Mouse (Mus musculus): ENCODE data around the gene Epb41l4b. TPM values are rescaled to one million over a fixed set of nuclear protein-coding genes. Genes with fewer than 3 reads are reported as not detected.

Epb41l4b gene
- polyA plus RNA-seq, 1 experiment, result not detected

GRCm38 (mm10) chr4:57070640-57071039 lies 72.6 kb downstream of the Epb41l4b start:
- TF ChIP-seq CTCF (IDR thresholded peaks at IDR 0.05; ENCODE audit: low read depth, low read length) (no peak), POLR2A (IDR thresholded peaks at IDR 0.05; ENCODE audit: borderline replicate concordance, low read depth, low read length) (no peak)
- Histone ChIP-seq H3K4me1 (ENCODE audit: control insufficient read depth, insufficient read depth, low read length) (no peaks in the 10 kb centered on the region), H3K27ac (ENCODE audit: insufficient read depth, low read depth, low read length) (no peak overlapping the region), H3K4me3 (ENCODE audit: insufficient read depth, low read length) (no peak overlapping the region)

- Histone ChIP-seq H3K27ac (ENCODE audit: insufficient read depth, low read depth, low read length) (no peak overlapping the region), H3K4me3 (ENCODE audit: insufficient read depth, low read length) (no peak overlapping the region), H3K4me1 (ENCODE audit: control insufficient read depth, insufficient read depth, low read length) (no peaks in the 10 kb centered on the region)
- no peak for TF ChIP-seq CTCF (IDR thresholded peaks at IDR 0.05; ENCODE audit: low read depth, low read length)
- no peak for TF ChIP-seq POLR2A (IDR thresholded peaks at IDR 0.05; ENCODE audit: borderline replicate concordance, low read depth, low read length)
Observed at GRCm38 (mm10) chr4:57068397-57068796, 74.8 kb downstream of the Epb41l4b start.

GRCm38 (mm10) chr4:57067801-57068200 lies 75.4 kb downstream of the Epb41l4b start:
- no peak overlapping the region for H3K27ac ChIP-seq (ENCODE audit: insufficient read depth, low read depth, low read length)
- TF ChIP-seq CTCF (IDR thresholded peaks at IDR 0.05; ENCODE audit: low read depth, low read length) (no peak), POLR2A (IDR thresholded peaks at IDR 0.05; ENCODE audit: borderline replicate concordance, low read depth, low read length) (no peak)
- H3K4me3 ChIP-seq (ENCODE audit: insufficient read depth, low read length), result no peak overlapping the region
- H3K4me1 ChIP-seq (ENCODE audit: control insufficient read depth, insufficient read depth, low read length), result no peaks in the 10 kb centered on the region

- Histone ChIP-seq H3K27ac (ENCODE audit: insufficient read depth, low read depth, low read length) (no peak overlapping the region), H3K4me3 (ENCODE audit: insufficient read depth, low read length) (no peak overlapping the region), H3K4me1 (ENCODE audit: control insufficient read depth, insufficient read depth, low read length) (no peaks in the 10 kb centered on the region)
- no peak for TF ChIP-seq POLR2A (IDR thresholded peaks at IDR 0.05; ENCODE audit: borderline replicate concordance, low read depth, low read length)
- TF ChIP-seq CTCF (IDR thresholded peaks at IDR 0.05; ENCODE audit: low read depth, low read length), result no peak
Observed at GRCm38 (mm10) chr4:57066936-57067335, 76.3 kb downstream of the Epb41l4b start.

- Histone ChIP-seq H3K4me3 (ENCODE audit: insufficient read depth, low read length) (no peak overlapping the region), H3K27ac (ENCODE audit: insufficient read depth, low read depth, low read length) (no peak overlapping the region), H3K4me1 (ENCODE audit: control insufficient read depth, insufficient read depth, low read length) (no peaks in the 10 kb centered on the region)
- no peak for TF ChIP-seq POLR2A (IDR thresholded peaks at IDR 0.05; ENCODE audit: borderline replicate concordance, low read depth, low read length)
- peak; percentile 56 for TF ChIP-seq CTCF (IDR thresholded peaks at IDR 0.05; ENCODE audit: low read depth, low read length)
Observed at GRCm38 (mm10) chr4:57065273-57065672, 78.0 kb downstream of the Epb41l4b start.

- H3K27ac ChIP-seq (ENCODE audit: insufficient read depth, low read depth, low read length), result no peak overlapping the region
- TF ChIP-seq POLR2A (IDR thresholded peaks at IDR 0.05; ENCODE audit: borderline replicate concordance, low read depth, low read length) (no peak), CTCF (IDR thresholded peaks at IDR 0.05; ENCODE audit: low read depth, low read length) (no peak)
Observed at GRCm38 (mm10) chr4:57064830-57065229, 78.4 kb downstream of the Epb41l4b start.

GRCm38 (mm10) chr4:57060319-57060831 lies 82.9 kb downstream of the Epb41l4b start:
- Histone ChIP-seq H3K27ac (ENCODE audit: insufficient read depth, low read depth, low read length) (no peak overlapping the region), H3K4me3 (ENCODE audit: insufficient read depth, low read length) (no peak overlapping the region), H3K4me1 (ENCODE audit: control insufficient read depth, insufficient read depth, low read length) (no peaks in the 10 kb centered on the region)
- no peak for TF ChIP-seq CTCF (IDR thresholded peaks at IDR 0.05; ENCODE audit: low read depth, low read length)
- no peak for TF ChIP-seq POLR2A (IDR thresholded peaks at IDR 0.05; ENCODE audit: borderline replicate concordance, low read depth, low read length)

More at GRCm38 (mm10) chr4:57064830-57065229, 78.4 kb downstream of the Epb41l4b start:
- H3K4me3 ChIP-seq (ENCODE audit: insufficient read depth, low read length), result no peak overlapping the region
- H3K4me1 ChIP-seq (ENCODE audit: control insufficient read depth, insufficient read depth, low read length), result no peaks in the 10 kb centered on the region

- no peak for TF ChIP-seq POLR2A (IDR thresholded peaks at IDR 0.05; ENCODE audit: borderline replicate concordance, low read depth, low read length)
- no peak for TF ChIP-seq CTCF (IDR thresholded peaks at IDR 0.05; ENCODE audit: low read depth, low read length)
- Histone ChIP-seq H3K4me3 (ENCODE audit: insufficient read depth, low read length) (no peak overlapping the region), H3K4me1 (ENCODE audit: control insufficient read depth, insufficient read depth, low read length) (no peaks in the 10 kb centered on the region), H3K27ac (ENCODE audit: insufficient read depth, low read depth, low read length) (no peak overlapping the region)
Observed at GRCm38 (mm10) chr4:57058623-57059022, 84.6 kb downstream of the Epb41l4b start.

GRCm38 (mm10) chr4:57057637-57058036 lies 85.6 kb downstream of the Epb41l4b start:
- no peak for TF ChIP-seq POLR2A (IDR thresholded peaks at IDR 0.05; ENCODE audit: borderline replicate concordance, low read depth, low read length)
- TF ChIP-seq CTCF (IDR thresholded peaks at IDR 0.05; ENCODE audit: low read depth, low read length), result no peak
- Histone ChIP-seq H3K4me3 (ENCODE audit: insufficient read depth, low read length) (no peak overlapping the region), H3K27ac (ENCODE audit: insufficient read depth, low read depth, low read length) (no peak overlapping the region), H3K4me1 (ENCODE audit: control insufficient read depth, insufficient read depth, low read length) (no peaks in the 10 kb centered on the region)

GRCm38 (mm10) chr4:57055635-57056034 lies 87.6 kb downstream of the Epb41l4b start:
- Histone ChIP-seq H3K4me3 (ENCODE audit: insufficient read depth, low read length) (no peak overlapping the region), H3K4me1 (ENCODE audit: control insufficient read depth, insufficient read depth, low read length) (no peaks in the 10 kb centered on the region), H3K27ac (ENCODE audit: insufficient read depth, low read depth, low read length) (no peak overlapping the region)
- no peak for TF ChIP-seq POLR2A (IDR thresholded peaks at IDR 0.05; ENCODE audit: borderline replicate concordance, low read depth, low read length)
- no peak for TF ChIP-seq CTCF (IDR thresholded peaks at IDR 0.05; ENCODE audit: low read depth, low read length)

All from bone marrow macrophage, adult 2 months (primary cell).